Mouse (Mus musculus) heart, postnatal 0 days (tissue): ENCODE measurements around the gene Preb. TPM values are rescaled to one million over a fixed set of nuclear protein-coding genes. Genes with fewer than 3 reads are reported as not detected.

ENCODE experiments used
- ATAC-seq: fragments of 200-750 bp; cut with Nextera tagmentation; 2 replicates; pipeline ENCODE4 v1.8.0; 2017; ENCODE audit warnings: low read depth, moderate number of reproducible peaks, moderate library complexity; ENCODE audit not compliant: insufficient read depth
- DNase-seq: peaks from one replicate; pipeline ENCODE4 v3.0.0-alpha.2; 2016; ENCODE audit warnings: low spot score
- H3K27ac ChIP-seq: fragments of 300-500 bp; sonication (generic); 2 replicates; pipeline ENCODE4 v1.5.1; 2014; ENCODE audit warnings: low read depth, mild to moderate bottlenecking
- H3K27me3 ChIP-seq: fragments of 300-500 bp; sonication (generic); 2 replicates; pipeline ENCODE4 v1.6.1; 2014; ENCODE audit warnings: low read length, mixed read lengths; ENCODE audit not compliant: control insufficient read depth, insufficient read depth
- H3K36me3 ChIP-seq: fragments of 300-500 bp; sonication (generic); replicated peaks from 2 replicates; pipeline ENCODE4 v1.6.1; 2014; ENCODE audit warnings: low read length, mixed read lengths; ENCODE audit not compliant: control insufficient read depth, insufficient read depth
- H3K4me1 ChIP-seq: fragments of 300-500 bp; sonication (generic); 2 replicates; pipeline ENCODE4 v1.6.1; 2014; ENCODE audit warnings: antibody characterized with exemption; ENCODE audit not compliant: control insufficient read depth, insufficient read depth
- H3K4me2 ChIP-seq: fragments of 300-500 bp; sonication (generic); 2 replicates; pipeline ENCODE4 v1.6.1; 2014; ENCODE audit warnings: low read depth, mild to moderate bottlenecking, low read length, moderate library complexity
- H3K4me3 ChIP-seq: fragments of 300-500 bp; sonication (generic); 2 replicates; pipeline ENCODE4 v1.5.1; 2014; ENCODE audit warnings: low read depth, low read length
- H3K9ac ChIP-seq: fragments of 300-500 bp; sonication (generic); replicated peaks from 2 replicates; pipeline ENCODE4 v1.6.1; 2014; ENCODE audit warnings: low read depth, low read length, mixed read lengths
- H3K9me3 ChIP-seq: fragments of 300-500 bp; sonication (generic); replicated peaks from 2 replicates; pipeline ENCODE4 v1.6.1; 2016; ENCODE audit warnings: low read length; ENCODE audit not compliant: control insufficient read depth
- CTCF ChIP-seq: IDR thresholded peaks from 2 replicates; pipeline ENCODE4 v1.5.1; 2016; ENCODE audit warnings: antibody characterized with exemption, control low read depth, low read depth
- EP300 ChIP-seq: IDR thresholded peaks from 2 replicates; pipeline ENCODE4 v1.6.1; 2016; ENCODE audit warnings: antibody characterized with exemption, low read depth
- WGBS: fragments of 180-500 bp; shearing (Covaris S2); extraction: QIAGEN DNeasy Blood & Tissue Kit; methylation state at CpG from one replicate; pipeline ENCODE4 v1.1.7; 2014; 5-methylcytosine and 5-hydroxymethylcytosine counted together
- polyA plus RNA-seq: library from polyadenylated mRNA; unstranded; fragments of >200 nt; fragmentation: Nextera tagmentation; extraction: Ambion mirVana; gene quantifications from 2 replicates; pipeline ENCODE4 v1.2.1, GENCODE M21; 2015
- total RNA-seq: library from RNA; depleted of rRNA; stranded (reverse); fragments of >200 nt; gene quantifications from 2 replicates; pipeline ENCODE4 v1.2.3, GENCODE M21; 2014; ENCODE audit warnings: low replicate concordance; rRNA removed

The Preb gene
- total and polyA plus RNA-seq, 2 experiments from 2014 or later: 40.0 to 54.3 TPM

- Histone ChIP-seq H3K27me3 (no peaks in the 10 kb centered on the region), H3K4me2 (no peak overlapping the region), H3K9ac (no peak overlapping the region), H3K27ac (peak overlapping the region; percentile 92), H3K36me3 (peaks cover 4% of the 10 kb centered on the region; the same call in 1 of the 2 replicates), H3K4me3 (no peak overlapping the region), H3K4me1 (peaks cover 37% of the 10 kb centered on the region), H3K9me3 (no peaks in the 10 kb centered on the region)
- no peak for DNase-seq
- no peak for ATAC-seq
- 85% methylated on average over 7 of the region's 7 CpGs for WGBS
- no peak for TF ChIP-seq EP300
- TF ChIP-seq CTCF: no peak
Measured at GRCm38 (mm10) chr5:30909863-30910262, 50.3 kb downstream of the Preb start.

GRCm38 (mm10) chr5:30909300-30909659, 50.9 kb downstream of the Preb start:
- WGBS: 23% methylated on average over 7 of the region's 7 CpGs
- no peak for TF ChIP-seq EP300
- TF ChIP-seq CTCF: no peak
- H3K4me3 ChIP-seq: no peak overlapping the region
- no peak for DNase-seq
- no peaks in the 10 kb centered on the region for H3K27me3 ChIP-seq
- peaks cover 10% of the 10 kb centered on the region for H3K36me3 ChIP-seq
- H3K9ac ChIP-seq: no peak overlapping the region
- no peak overlapping the region for H3K4me2 ChIP-seq
- no peaks in the 10 kb centered on the region for H3K9me3 ChIP-seq
- no peak for ATAC-seq
- H3K4me1 ChIP-seq: peaks cover 36% of the 10 kb centered on the region
- peak overlapping the region; percentile 92 for H3K27ac ChIP-seq

- DNase-seq (peak; percentile 65), ATAC-seq (peak; percentile 45)
- Histone ChIP-seq H3K9me3 (no peaks in the 10 kb centered on the region), H3K27ac (peak overlapping the region; percentile 92), H3K27me3 (no peaks in the 10 kb centered on the region), H3K36me3 (peaks cover 16% of the 10 kb centered on the region), H3K4me3 (peak overlapping the region; percentile 88), H3K9ac (peak overlapping the region; percentile 76), H3K4me2 (peak overlapping the region; percentile 95), H3K4me1 (peaks cover 36% of the 10 kb centered on the region)
- WGBS: 24% methylated on average over 13 of the region's 13 CpGs
- no peak for TF ChIP-seq CTCF
- TF ChIP-seq EP300: peak; percentile 22; the same call in 1 of the 2 replicates
Measured at GRCm38 (mm10) chr5:30908426-30909299, 51.5 kb downstream of the Preb start.

GRCm38 (mm10) chr5:30907413-30908059, 52.6 kb downstream of the Preb start, which contains the start of gene Ost4:
Gene Ost4 (minus strand): TSS chr5:30907788.
- TF ChIP-seq CTCF: no peak
- TF ChIP-seq EP300: peak; percentile 71; the same call in 1 of the 2 replicates

DNA sequence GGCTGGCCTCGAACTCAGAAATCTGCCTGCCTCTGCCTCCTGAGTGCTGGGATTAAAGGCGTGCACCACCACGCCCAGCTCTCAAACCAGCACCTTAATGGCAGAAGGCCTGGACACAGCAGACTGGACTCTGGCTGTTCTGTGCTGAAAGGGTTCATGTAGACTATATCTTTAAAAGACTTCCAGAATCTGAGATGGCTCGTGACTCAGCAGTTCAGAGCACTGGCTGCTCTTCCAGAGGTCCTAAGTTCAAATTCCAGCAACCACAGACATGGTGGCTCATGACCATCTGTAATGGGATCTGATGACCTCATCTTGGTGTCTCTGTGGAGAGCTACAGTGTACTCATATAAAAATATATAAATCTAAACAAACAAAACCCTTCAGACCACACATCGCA, 58.3 kb downstream of the Preb start:
- no peak overlapping the region for H3K4me3 ChIP-seq
- H3K27me3 ChIP-seq: no peaks in the 10 kb centered on the region
- no peak overlapping the region for H3K27ac ChIP-seq
- no peaks in the 10 kb centered on the region for H3K9me3 ChIP-seq
- 92% methylated on average over 5 of the region's 5 CpGs for WGBS
- DNase-seq (no peak), ATAC-seq (no peak)
- no peak overlapping the region for H3K4me2 ChIP-seq
- TF ChIP-seq CTCF (no peak), EP300 (no peak)
- no peak overlapping the region for H3K9ac ChIP-seq
- H3K4me1 ChIP-seq: peaks cover 5% of the 10 kb centered on the region; the same call in 1 of the 2 replicates
- H3K36me3 ChIP-seq: peaks cover 42% of the 10 kb centered on the region

More at GRCm38 (mm10) chr5:30907413-30908059, 52.6 kb downstream of the Preb start, which contains the start of gene Ost4:
- Histone ChIP-seq H3K4me3 (peak within 1 kb of the TSS; percentile 88), H3K9ac (peak within 1 kb of the TSS; percentile 76), H3K27ac (peak within 1 kb of the TSS; percentile 92), H3K4me1 (peaks cover 30% of the 10 kb centered on the region), H3K27me3 (no peaks in the 10 kb centered on the region), H3K4me2 (peak within 1 kb of the TSS; percentile 95), H3K36me3 (peaks cover 24% of the 10 kb centered on the region), H3K9me3 (no peaks in the 10 kb centered on the region)
- ATAC-seq: peak; percentile 93
- peak; percentile 96 for DNase-seq
- under 1% methylated on average over 58 of the region's 58 CpGs for WGBS

Other genes with a start within 250 kb of the Preb start
- gene Dpysl5, start 248.8 kb downstream of the Preb start, total RNA-seq: 3.7 and 4.7 TPM in 2 replicates
- 0.71 and 0.83 TPM in 2 replicates for gene Dpysl5, start 248.8 kb downstream of the Preb start, polyA plus RNA-seq
- 5.3 and 11.9 TPM in 2 replicates for gene Mapre3, start 145.7 kb downstream of the Preb start, total RNA-seq
- 15.8 TPM in 2 replicates for gene Mapre3, start 145.7 kb downstream of the Preb start, polyA plus RNA-seq
- gene Tmem214, start 92.3 kb downstream of the Preb start, total RNA-seq: 58.8 and 70.6 TPM in 2 replicates
- gene Tmem214, start 92.3 kb downstream of the Preb start, polyA plus RNA-seq: 48.0 and 49.6 TPM in 2 replicates
- 18.1 and 28.2 TPM in 2 replicates for gene Agbl5, start 71.7 kb downstream of the Preb start, total RNA-seq
- 4.2 and 4.9 TPM in 2 replicates for gene Agbl5, start 71.7 kb downstream of the Preb start, polyA plus RNA-seq
- gene Ost4, start 52.6 kb downstream of the Preb start, total RNA-seq: 201 and 280 TPM in 2 replicates
- 334 and 356 TPM in 2 replicates for gene Ost4, start 52.6 kb downstream of the Preb start, polyA plus RNA-seq
- gene Emilin1, start 47.0 kb downstream of the Preb start, total RNA-seq: 63.5 and 64.5 TPM in 2 replicates
- gene Emilin1, start 47.0 kb downstream of the Preb start, polyA plus RNA-seq: 68.3 and 70.4 TPM in 2 replicates
- gene Khk, start 38.9 kb downstream of the Preb start, total RNA-seq: 11.8 and 15.0 TPM in 2 replicates
- gene Khk, start 38.9 kb downstream of the Preb start, polyA plus RNA-seq: 16.2 and 18.5 TPM in 2 replicates
- 0.77 and 3.0 TPM in 2 replicates for gene Cgref1, start 14.8 kb downstream of the Preb start, total RNA-seq
- gene Cgref1, start 14.8 kb downstream of the Preb start, polyA plus RNA-seq: 1.1 and 1.2 TPM in 2 replicates
- gene Tcf23, start 8.3 kb upstream of the Preb start, total RNA-seq: not detected in 2 replicates
- 0.15 and 0.21 TPM in 2 replicates for gene Tcf23, start 8.3 kb upstream of the Preb start, polyA plus RNA-seq
- 141 and 177 TPM in 2 replicates for gene Atraid, start 88.0 kb upstream of the Preb start, total RNA-seq
- gene Atraid, start 88.0 kb upstream of the Preb start, polyA plus RNA-seq: 166 and 176 TPM in 2 replicates
- 7.1 and 7.7 TPM in 2 replicates for gene Slc5a6, start 88.6 kb upstream of the Preb start, total RNA-seq
- gene Slc5a6, start 88.6 kb upstream of the Preb start, polyA plus RNA-seq: 5.2 and 5.5 TPM in 2 replicates
- gene Cad, start 94.4 kb upstream of the Preb start, total RNA-seq: 24.6 and 74.6 TPM in 2 replicates
- gene Cad, start 94.4 kb upstream of the Preb start, polyA plus RNA-seq: 5.4 and 5.7 TPM in 2 replicates
- not detected in 2 replicates for gene Dnajc5g, start 145.9 kb upstream of the Preb start, total RNA-seq
- not detected in 2 replicates for gene Dnajc5g, start 145.9 kb upstream of the Preb start, polyA plus RNA-seq
- gene Slc30a3, start 147.9 kb upstream of the Preb start, total RNA-seq: not detected in 2 replicates
- gene Slc30a3, start 147.9 kb upstream of the Preb start, polyA plus RNA-seq: 0.08 and 0.18 TPM in 2 replicates
- 4.2 and 8.8 TPM in 2 replicates for gene Trim54, start 156.4 kb upstream of the Preb start, total RNA-seq
- 16.4 and 16.5 TPM in 2 replicates for gene Trim54, start 156.4 kb upstream of the Preb start, polyA plus RNA-seq
- not detected in 2 replicates for gene Ucn, start 178.5 kb upstream of the Preb start, total RNA-seq
- gene Ucn, start 178.5 kb upstream of the Preb start, polyA plus RNA-seq: not detected in 2 replicates
- 157 and 202 TPM in 2 replicates for gene Mpv17, start 193.9 kb upstream of the Preb start, total RNA-seq
- gene Mpv17, start 193.9 kb upstream of the Preb start, polyA plus RNA-seq: 80.1 and 83.0 TPM in 2 replicates
- gene Gm29609, start 219.6 kb upstream of the Preb start, total RNA-seq: 6.6 and 9.9 TPM in 2 replicates
- 0.80 and 1.1 TPM in 2 replicates for gene Gm29609, start 219.6 kb upstream of the Preb start, polyA plus RNA-seq
- gene Gtf3c2, start 219.8 kb upstream of the Preb start, total RNA-seq: 15.7 and 42.7 TPM in 2 replicates
- 18.3 and 20.5 TPM in 2 replicates for gene Gtf3c2, start 219.8 kb upstream of the Preb start, polyA plus RNA-seq
- 120 and 139 TPM in 2 replicates for gene Snx17, start 232.9 kb upstream of the Preb start, total RNA-seq
- 97.9 and 112 TPM in 2 replicates for gene Snx17, start 232.9 kb upstream of the Preb start, polyA plus RNA-seq
- 27.1 and 36.7 TPM in 2 replicates for gene Eif2b4, start 233.1 kb upstream of the Preb start, total RNA-seq
- gene Eif2b4, start 233.1 kb upstream of the Preb start, polyA plus RNA-seq: 60.2 and 60.7 TPM in 2 replicates
- gene Zfp513, start 241.9 kb upstream of the Preb start, total RNA-seq: 2.9 and 30.7 TPM in 2 replicates
- 2.9 and 3.4 TPM in 2 replicates for gene Zfp513, start 241.9 kb upstream of the Preb start, polyA plus RNA-seq